8 mouse cellular contexts compared by ENCODE assay signal in the genomic region with DNA sequence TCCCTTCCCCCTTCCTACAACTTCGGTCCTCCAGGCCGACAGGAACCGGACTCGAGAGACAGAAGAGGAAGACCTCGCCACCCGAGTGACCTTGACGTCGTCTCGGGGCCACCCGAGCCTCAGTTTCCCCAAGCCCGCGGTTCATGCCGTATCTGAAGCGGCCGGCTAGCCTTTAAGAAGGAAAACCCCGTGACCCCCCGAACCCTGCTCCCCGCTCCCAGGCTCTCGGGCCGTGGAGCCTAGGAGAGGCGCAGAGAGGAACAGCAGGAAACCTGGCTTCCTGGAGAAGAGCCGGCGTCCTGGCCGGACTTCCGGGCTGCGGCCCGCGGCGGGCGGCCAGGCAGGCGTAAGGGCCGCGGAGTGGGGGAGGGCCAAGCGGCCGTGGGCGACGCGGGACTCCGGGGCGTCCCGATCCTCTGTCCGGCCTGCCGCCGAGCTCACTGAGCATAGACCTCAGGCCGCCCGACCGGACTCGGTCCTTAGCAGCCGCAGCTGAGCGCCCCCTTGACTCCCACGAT. TPM values are rescaled to one million over a fixed set of nuclear protein-coding genes. Genes with fewer than 3 reads are reported as not detected.
A peak's percentile ranks its signal among the peaks of the same experiment; 100 is the strongest.
DNase-seq lines count a peak whose midpoint lies in the region; ATAC-seq and TF ChIP-seq lines count a peak whose summit lies in the region.
"Had no signal": no experiment of that assay in that cellular context is flagged by ENCODE, and none has a peak within 500 bp of the region (broad histone marks: within the 10 kb centered on the region; RNA-seq: fewer than 3 reads in every experiment).

No protein-coding gene starts in this region.

- H3K9me3 ChIP-seq in embryonic facial prominence, embryonic 12.5 days = no peaks in the 10 kb centered on the region
- no peaks in the 10 kb centered on the region for H3K9me3 ChIP-seq in hindbrain, embryonic 16.5 days (ENCODE audit: control insufficient read depth, low read length)
- H3K9me3 ChIP-seq in midbrain, embryonic 10.5 days (replicated peaks) = no peaks in the 10 kb centered on the region

- H3K36me3 ChIP-seq in liver, adult 2 months (ENCODE audit: control insufficient read depth, insufficient read depth, low read length) = peaks cover 1% of the 10 kb centered on the region; the same call in 1 of the 2 replicates
- H3K36me3 ChIP-seq in embryonic facial prominence, embryonic 12.5 days = no peaks in the 10 kb centered on the region
- no peaks in the 10 kb centered on the region for H3K36me3 ChIP-seq in hindbrain, embryonic 16.5 days (ENCODE audit: control insufficient read depth, insufficient read depth, low read length)
- H3K36me3 ChIP-seq in midbrain, embryonic 10.5 days = peaks cover 18% of the 10 kb centered on the region

- TF ChIP-seq CTCF in liver, adult 2 months (IDR thresholded peaks at IDR 0.05; ENCODE audit: low read depth, low read length) = no peak

- H3K79me2 ChIP-seq in liver, adult 2 months (ENCODE audit: control insufficient read depth, insufficient read depth, low read length) = peaks cover 45% of the 10 kb centered on the region

- H3K4me3 ChIP-seq in liver, adult 2 months (ENCODE audit: insufficient read depth, low read depth, low read length) = peak overlapping the region; percentile 94
- H3K4me3 ChIP-seq in embryonic facial prominence, embryonic 12.5 days = peak overlapping the region; percentile 77
- peak overlapping the region; percentile 77 for H3K4me3 ChIP-seq in hindbrain, embryonic 16.5 days (ENCODE audit: low read length)
- H3K4me3 ChIP-seq in midbrain, embryonic 10.5 days = peak overlapping the region; percentile 88

- peak overlapping the region; percentile 72 for H3K4me2 ChIP-seq in embryonic facial prominence, embryonic 12.5 days (replicated peaks)
- peak overlapping the region; percentile 78 for H3K4me2 ChIP-seq in hindbrain, embryonic 16.5 days (ENCODE audit: low read length)

- peak overlapping the region; percentile 99 for H3K9ac ChIP-seq in liver, adult 2 months (ENCODE audit: low read depth, low read length)
- H3K9ac ChIP-seq in embryonic facial prominence, embryonic 12.5 days = peak overlapping the region; percentile 97
- peak overlapping the region; percentile 90 for H3K9ac ChIP-seq in hindbrain, embryonic 16.5 days (ENCODE audit: low read depth, low read length)

- peak overlapping the region; percentile 97 for H3K27ac ChIP-seq in liver, adult 2 months (replicated peaks; ENCODE audit: insufficient read depth, low read depth, low read length)
- H3K27ac ChIP-seq in embryonic facial prominence, embryonic 12.5 days = peak overlapping the region; percentile 97
- peak overlapping the region; percentile 91 for H3K27ac ChIP-seq in hindbrain, embryonic 16.5 days (ENCODE audit: low read depth, low read length)
- peak overlapping the region; percentile 98 for H3K27ac ChIP-seq in midbrain, embryonic 10.5 days (replicated peaks)

- H3K27me3 ChIP-seq in liver, adult 2 months (ENCODE audit: control insufficient read depth, insufficient read depth, low read length) = no peaks in the 10 kb centered on the region
- no peaks in the 10 kb centered on the region for H3K27me3 ChIP-seq in embryonic facial prominence, embryonic 12.5 days
- no peaks in the 10 kb centered on the region for H3K27me3 ChIP-seq in hindbrain, embryonic 16.5 days (replicated peaks; ENCODE audit: control insufficient read depth, insufficient read depth, low read length)
- H3K27me3 ChIP-seq in midbrain, embryonic 10.5 days (ENCODE audit: low read depth, poor library complexity, severe bottlenecking) = no peaks in the 10 kb centered on the region

- TF ChIP-seq POLR2A in liver, adult 2 months (IDR thresholded peaks at IDR 0.05; ENCODE audit: extremely low read depth, insufficient read depth, low read length) = no peak

- ATAC-seq in embryonic facial prominence, embryonic 12.5 days (ENCODE audit: insufficient number of reproducible peaks, insufficient read depth, low FRiP score, low TSS enrichment) = peak; percentile 70
- ATAC-seq in hindbrain, embryonic 16.5 days = peak; percentile 82

- WGBS in liver, adult 2 months = under 1% methylated on average over 50 of the region's 51 CpGs
- under 1% methylated on average over 50 of the region's 51 CpGs for WGBS in embryonic facial prominence, embryonic 12.5 days
- under 1% methylated on average over 38 of the region's 51 CpGs for WGBS in hindbrain, embryonic 16.5 days
- under 1% methylated on average over 51 of the region's 51 CpGs for WGBS in midbrain, embryonic 10.5 days

- DNase-seq in liver, adult 2 months (ENCODE audit: extremely low read depth, low read depth, low spot score) = no peak
- no peak for DNase-seq in liver
- DNase-seq in midbrain, embryonic 10.5 days (ENCODE audit: low spot score) = no peak
- no peak for DNase-seq in urinary bladder, adult 18-20 months (ENCODE audit: low spot score in 2 of 2)
- DNase-seq in right cerebral cortex, postnatal 36 days (ENCODE audit: low spot score in 2 of 2) = no peak

- H3K4me1 ChIP-seq in liver, adult 2 months (ENCODE audit: control insufficient read depth, insufficient read depth, low read length) = peaks cover 33% of the 10 kb centered on the region
- H3K4me1 ChIP-seq in embryonic facial prominence, embryonic 12.5 days = peaks cover 35% of the 10 kb centered on the region
- peaks cover 33% of the 10 kb centered on the region for H3K4me1 ChIP-seq in hindbrain, embryonic 16.5 days (ENCODE audit: control insufficient read depth, insufficient read depth, low read depth, low read length)
- H3K4me1 ChIP-seq in midbrain, embryonic 10.5 days = peaks cover 52% of the 10 kb centered on the region

RNA-seq across cellular contexts. Expression of gene Arf1, which starts 0.4 kb away (rescaled TPM):
- 194 and 214 TPM in 2 replicates for total RNA-seq in liver, adult 2 months (2014; rRNA removed)
- 319 and 336 TPM in 2 replicates for polyA plus RNA-seq in liver, adult 2 months (2012; rRNA removed)
- 637 TPM in 2 replicates for polyA plus RNA-seq in embryonic facial prominence, embryonic 12.5 days (2016; fragmentation: Nextera tagmentation; extraction: Ambion mirVana)
- 684 and 686 TPM in 2 replicates for polyA plus RNA-seq in hindbrain, embryonic 16.5 days (2015; fragmentation: Nextera tagmentation; extraction: Ambion mirVana)
- polyA plus RNA-seq in midbrain, embryonic 10.5 days (2016; fragmentation: Nextera tagmentation; extraction: Ambion mirVana) = 633 and 659 TPM in 2 replicates

RNA-seq across cellular contexts. Expression of gene 2310033P09Rik, which starts 19.5 kb away (rescaled TPM):
- total RNA-seq in liver, adult 2 months (2014; rRNA removed) = 2.6 and 3.2 TPM in 2 replicates
- polyA plus RNA-seq in liver, adult 2 months (2012; rRNA removed) = 8.5 and 9.2 TPM in 2 replicates
- 36.2 and 40.5 TPM in 2 replicates for polyA plus RNA-seq in embryonic facial prominence, embryonic 12.5 days (2016; fragmentation: Nextera tagmentation; extraction: Ambion mirVana)
- polyA plus RNA-seq in hindbrain, embryonic 16.5 days (2015; fragmentation: Nextera tagmentation; extraction: Ambion mirVana) = 26.8 and 27.6 TPM in 2 replicates
- polyA plus RNA-seq in midbrain, embryonic 10.5 days (2016; fragmentation: Nextera tagmentation; extraction: Ambion mirVana) = 46.8 and 52.2 TPM in 2 replicates

RNA-seq across cellular contexts. Expression of gene Mrpl55, which starts 25.4 kb away (rescaled TPM):
- 25.1 and 28.1 TPM in 2 replicates for total RNA-seq in liver, adult 2 months (2014; rRNA removed)
- 26.2 and 37.7 TPM in 2 replicates for polyA plus RNA-seq in liver, adult 2 months (2012; rRNA removed)
- polyA plus RNA-seq in embryonic facial prominence, embryonic 12.5 days (2016; fragmentation: Nextera tagmentation; extraction: Ambion mirVana) = 90.9 and 98.5 TPM in 2 replicates
- polyA plus RNA-seq in hindbrain, embryonic 16.5 days (2015; fragmentation: Nextera tagmentation; extraction: Ambion mirVana) = 92.1 and 95.9 TPM in 2 replicates
- polyA plus RNA-seq in midbrain, embryonic 10.5 days (2016; fragmentation: Nextera tagmentation; extraction: Ambion mirVana) = 116 and 131 TPM in 2 replicates

RNA-seq across cellular contexts. Expression of gene Guk1, which starts 35.7 kb away (rescaled TPM):
- 46.2 and 48.3 TPM in 2 replicates for total RNA-seq in liver, adult 2 months (2014; rRNA removed)
- polyA plus RNA-seq in liver, adult 2 months (2012; rRNA removed) = 48.7 and 69.7 TPM in 2 replicates
- 124 and 125 TPM in 2 replicates for polyA plus RNA-seq in embryonic facial prominence, embryonic 12.5 days (2016; fragmentation: Nextera tagmentation; extraction: Ambion mirVana)
- 252 and 294 TPM in 2 replicates for polyA plus RNA-seq in hindbrain, embryonic 16.5 days (2015; fragmentation: Nextera tagmentation; extraction: Ambion mirVana)
- 98.5 and 115 TPM in 2 replicates for polyA plus RNA-seq in midbrain, embryonic 10.5 days (2016; fragmentation: Nextera tagmentation; extraction: Ambion mirVana)

RNA-seq across cellular contexts. Expression of gene Gjc2, which starts 44.6 kb away (rescaled TPM):
- 0.40 and 0.46 TPM in 2 replicates for total RNA-seq in liver, adult 2 months (2014; rRNA removed)
- 0.66 and 0.76 TPM in 2 replicates for polyA plus RNA-seq in liver, adult 2 months (2012; rRNA removed)
- 0.50 and 1.00 TPM in 2 replicates for polyA plus RNA-seq in embryonic facial prominence, embryonic 12.5 days (2016; fragmentation: Nextera tagmentation; extraction: Ambion mirVana)
- polyA plus RNA-seq in hindbrain, embryonic 16.5 days (2015; fragmentation: Nextera tagmentation; extraction: Ambion mirVana) = 0.20 and 0.22 TPM in 2 replicates
- polyA plus RNA-seq in midbrain, embryonic 10.5 days (2016; fragmentation: Nextera tagmentation; extraction: Ambion mirVana) = not detected in 2 replicates
- total RNA-seq: common myeloid progenitor, adult 5-6 weeks had no signal
